Mouse (Mus musculus): ENCODE measurements around the gene Tex2. TPM values are rescaled to one million over a fixed set of nuclear protein-coding genes. Genes with fewer than 3 reads are reported as not detected.

Gene Tex2
- total and polyA plus RNA-seq, 3 experiments, result 4.0 to 5.0 (median 4.5) TPM

- dilution Hi-C loops (cut with MboI; ENCODE audit: extremely low pct_ligation_motif_present, extremely low pct_unique_long_range_greater_than_20kb, low sequenced_read_pairs) (no loop called here), in situ Hi-C loops (cut with MboI; ENCODE audit: low pct_ligation_motif_present, low pct_unique_long_range_greater_than_20kb, low sequenced_read_pairs) (loop anchor here (10.0 kb wide), 1 partner anchor 253 kb away; the partner anchor contains the start of genes Milr1 and Pecam1)
- peak overlapping the region; percentile 98 for H3K9ac ChIP-seq (ENCODE audit: insufficient read depth, low read depth)
- no peaks in the 10 kb centered on the region for H3K79me2 ChIP-seq (replicated peaks; ENCODE audit: control insufficient read depth, extremely low read depth, insufficient read depth, poor library complexity, severe bottlenecking)
- peaks cover 0 to 6% of the 10 kb centered on the region in 2 experiments for H3K36me3 ChIP-seq (replicated peaks in 1 of 2; ENCODE audit: control insufficient read depth in 1 of 2, insufficient read depth in 1 of 2, low read length in 1 of 2)
- no peaks in the 10 kb centered on the region for H3K27me3 ChIP-seq (replicated peaks)
- peak overlapping the region; percentile 69 for H3K4me2 ChIP-seq (ENCODE audit: insufficient read depth, low read depth, poor library complexity, severe bottlenecking)
- peak overlapping the region in 2 of 3 experiments; percentile 68 to 78 for H3K4me3 ChIP-seq (replicated peaks in 1 of 3; ENCODE audit: low read depth in 2 of 3, low read length in 2 of 3, poor library complexity in 1 of 3)
- no peaks in the 10 kb centered on the region for H3K9me3 ChIP-seq (replicated peaks; ENCODE audit: low read length)
- no peak overlapping the region for H3K27ac ChIP-seq (ENCODE audit: insufficient read depth, low read depth)
- TF ChIP-seq BHLHE40 (IDR thresholded peaks at IDR 0.05; ENCODE audit: low read depth, low read length), result no peak
- 0 out of 2 replicates have a peak, but pooled peaks have one; percentile 29 for TF ChIP-seq TBP (conservative IDR thresholded peaks at IDR 0.05; ENCODE audit: low read depth, low read length)
- TF ChIP-seq POLR2AphosphoS2 (IDR thresholded peaks at IDR 0.05; ENCODE audit: low read depth, low read length), result peak; percentile 80
- TF ChIP-seq CHD2 (IDR thresholded peaks at IDR 0.05; ENCODE audit: low read length), result no peak
- TF ChIP-seq TCF12 (IDR thresholded peaks at IDR 0.05; ENCODE audit: low read depth, low read length), result no peak
- TF ChIP-seq JUN (IDR thresholded peaks at IDR 0.05; ENCODE audit: insufficient read depth, low read depth, low read length), result no peak
- TF ChIP-seq ZNF384 (IDR thresholded peaks at IDR 0.05; ENCODE audit: low read depth, low read length), result no peak
- TF ChIP-seq EP300 (IDR thresholded peaks at IDR 0.05; ENCODE audit: low read length), result no peak; the same call in 1 of the 2 replicates
- no peak for TF ChIP-seq CHD1 (IDR thresholded peaks at IDR 0.05; ENCODE audit: low read depth, low read length)
- TF ChIP-seq CTCF (conservative IDR thresholded peaks at IDR 0.05 in 1 of 2, IDR thresholded peaks at IDR 0.05 in 1 of 2; ENCODE audit: low read depth in 2 of 2, low read length in 2 of 2), result no peak
- no peak for TF ChIP-seq GABPA (IDR thresholded peaks at IDR 0.05; ENCODE audit: insufficient replicate concordance, low read depth, low read length)
- TF ChIP-seq RAD21 (IDR thresholded peaks at IDR 0.05; ENCODE audit: low read depth, low read length), result no peak
- no peak for TF ChIP-seq E2F4 (IDR thresholded peaks at IDR 0.05; ENCODE audit: insufficient replicate concordance, low read depth, low read length)
- no peak for TF ChIP-seq MXI1 (IDR thresholded peaks at IDR 0.05; ENCODE audit: low read depth, low read length)
- no peak for TF ChIP-seq PAX5 (IDR thresholded peaks at IDR 0.05; ENCODE audit: low read length)
- peak; percentile 57; the same call in 1 of the 2 replicates for TF ChIP-seq MYC (IDR thresholded peaks at IDR 0.05; ENCODE audit: low read depth, low read length)
- no peak for TF ChIP-seq SMC3 (IDR thresholded peaks at IDR 0.05; ENCODE audit: low read depth, low read length)
- no peak for TF ChIP-seq ETS1 (conservative IDR thresholded peaks at IDR 0.05; ENCODE audit: low read depth, low read length)
- TF ChIP-seq MAZ (IDR thresholded peaks at IDR 0.05; ENCODE audit: low read depth, low read length), result no peak
- no peak; the same call in 1 of the 2 replicates for TF ChIP-seq RCOR1 (conservative IDR thresholded peaks at IDR 0.05; ENCODE audit: low read depth, low read length)
- TF ChIP-seq POLR2A (IDR thresholded peaks at IDR 0.05; ENCODE audit: low read depth, low read length), result no peak; the same call in 1 of the 2 replicates
- no peak for TF ChIP-seq NELFE (IDR thresholded peaks at IDR 0.05; ENCODE audit: low read depth, low read length)
- TF ChIP-seq SIN3A (IDR thresholded peaks at IDR 0.05; ENCODE audit: low read length), result no peak
- H3K4me1 ChIP-seq (ENCODE audit: control insufficient read depth in 1 of 2, insufficient read depth in 2 of 2), result peaks cover 12 to 43% of the 10 kb centered on the region in 2 experiments
- no peak for DNase-seq (ENCODE audit: extremely low read depth)
These were observed 111.1 kb downstream of the Tex2 start for GRCm38 (mm10) chr11:106502159-106502505.

All from CH12.LX (cell line).